In genomic region chr14:11377846-11378245, GRCm38 (mm10) we compare ENCODE assay signal across 17 mouse cellular contexts. TPM values are rescaled to one million over a fixed set of nuclear protein-coding genes. Genes with fewer than 3 reads are reported as not detected.
"Had no signal": no experiment of that assay in that cellular context is flagged by ENCODE, and none has a peak within 500 bp of the region (broad histone marks: within the 10 kb centered on the region; RNA-seq: fewer than 3 reads in every experiment).

No protein-coding gene starts in this region.

- H3K27me3 ChIP-seq: neural tube, embryonic 13.5 days; neural tube, embryonic 15.5 days; stomach, embryonic 15.5 days had no signal

- H3K4me2 ChIP-seq: neural tube, embryonic 13.5 days; neural tube, embryonic 15.5 days; stomach, embryonic 15.5 days had no signal

- H3K4me1 ChIP-seq: neural tube, embryonic 13.5 days; neural tube, embryonic 15.5 days; stomach, embryonic 15.5 days had no signal

- H3K9ac ChIP-seq: neural tube, embryonic 13.5 days; neural tube, embryonic 15.5 days; stomach, embryonic 15.5 days had no signal

- H3K27ac ChIP-seq: neural tube, embryonic 13.5 days; neural tube, embryonic 15.5 days; stomach, embryonic 15.5 days; stomach, postnatal 0 days had no signal

- H3K4me3 ChIP-seq: neural tube, embryonic 13.5 days; neural tube, embryonic 15.5 days; stomach, embryonic 15.5 days had no signal

- DNase-seq: retina, postnatal 1 day; right cerebral cortex, adult 18-20 months; right cerebral cortex, postnatal 14 days; right cerebral cortex, postnatal 25 days; right cerebral cortex, postnatal 4 days; spleen, adult 18-20 months; thymus, adult 18-20 months; thymus, adult 2 months; thymus, postnatal 14 days; thymus, postnatal 25 days; thymus, postnatal 36 days; thymus, postnatal 4 days had no signal

- H3K36me3 ChIP-seq: neural tube, embryonic 13.5 days; neural tube, embryonic 15.5 days; stomach, embryonic 15.5 days had no signal

- H3K9me3 ChIP-seq: neural tube, embryonic 13.5 days; neural tube, embryonic 15.5 days; stomach, embryonic 15.5 days had no signal

RNA-seq across cellular contexts. Expression of gene Gm3839, which starts 21.3 kb away (rescaled TPM):
- polyA plus RNA-seq: spleen, adult 2 months had no signal
